Mouse (Mus musculus) gonadal fat pad, adult 2 months (tissue): ENCODE measurements around the gene Ethe1. TPM values are rescaled to one million over a fixed set of nuclear protein-coding genes. Genes with fewer than 3 reads are reported as not detected.
"Not testable (repeated sequence)": the region's sequence is repeated elsewhere in the genome, so short reads cannot be mapped to it uniquely, and the experiment has no call there.

Experiments used
- DNase-seq: peaks from one replicate; pipeline ENCODE4 v3.0.0-alpha.2; 2012; ENCODE audit warnings: low read depth
- polyA plus RNA-seq: library from polyadenylated mRNA; depleted of rRNA; stranded (reverse); fragments of >200 nt; gene quantifications from 2 replicates; pipeline ENCODE4 v1.2.3, GENCODE M21; 2012

Gene Ethe1
- polyA plus RNA-seq, 1 experiment = 17.7 TPM

DNA sequence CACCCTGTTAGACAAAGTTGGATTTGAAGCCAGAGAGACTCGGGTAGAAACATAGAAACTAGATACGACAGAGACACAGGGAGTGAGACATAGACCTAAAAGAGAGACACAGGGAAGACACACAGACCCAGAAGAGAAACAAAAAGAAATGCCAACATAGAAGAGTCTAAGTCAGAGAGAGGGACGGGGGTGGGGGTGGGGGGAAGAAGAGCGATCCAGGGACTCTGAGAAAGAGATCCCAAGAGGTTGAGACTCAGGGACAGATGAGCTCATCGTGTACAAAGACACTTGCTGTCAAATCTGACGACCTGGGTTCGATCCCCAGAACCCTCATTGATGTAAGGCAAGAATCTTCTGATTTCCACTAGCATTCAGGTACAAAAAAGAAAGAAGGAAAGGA, 24.4 kb downstream of the Ethe1 start:
- DNase-seq = no peak

DNA sequence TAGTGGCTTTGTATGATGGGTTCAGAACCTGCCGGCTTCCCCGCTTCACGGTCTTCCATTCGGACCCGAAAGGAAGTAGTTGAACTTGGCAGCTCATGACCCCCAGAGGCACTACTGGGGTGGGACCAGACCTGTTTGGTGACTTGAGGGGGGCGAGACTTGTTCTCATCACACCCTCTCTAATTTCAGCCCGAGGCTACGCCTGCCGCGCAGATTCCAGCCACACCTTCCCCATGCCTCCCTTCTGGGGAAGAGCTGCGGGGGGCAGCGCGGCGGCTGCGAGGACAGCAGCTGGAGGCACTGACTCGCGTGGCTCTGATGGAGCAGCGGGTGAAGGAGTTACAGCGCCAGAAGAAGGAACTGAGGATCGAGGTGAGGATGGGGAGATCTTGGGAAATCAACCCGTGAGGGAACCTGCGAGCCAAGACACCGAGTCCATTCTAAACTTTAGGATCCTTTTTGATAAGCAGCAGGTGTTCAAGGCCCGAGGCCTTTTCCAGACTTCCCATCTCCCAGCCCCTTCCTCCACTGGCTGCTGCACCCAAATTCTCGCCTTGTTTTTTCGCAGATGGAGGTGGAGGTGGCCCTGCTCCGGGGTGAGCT, 25.1 kb downstream of the Ethe1 start:
- DNase-seq = no peak

GRCm38 (mm10) chr7:24614816-24615215, 27.5 kb downstream of the Ethe1 start:
- no peak for DNase-seq

DNA sequence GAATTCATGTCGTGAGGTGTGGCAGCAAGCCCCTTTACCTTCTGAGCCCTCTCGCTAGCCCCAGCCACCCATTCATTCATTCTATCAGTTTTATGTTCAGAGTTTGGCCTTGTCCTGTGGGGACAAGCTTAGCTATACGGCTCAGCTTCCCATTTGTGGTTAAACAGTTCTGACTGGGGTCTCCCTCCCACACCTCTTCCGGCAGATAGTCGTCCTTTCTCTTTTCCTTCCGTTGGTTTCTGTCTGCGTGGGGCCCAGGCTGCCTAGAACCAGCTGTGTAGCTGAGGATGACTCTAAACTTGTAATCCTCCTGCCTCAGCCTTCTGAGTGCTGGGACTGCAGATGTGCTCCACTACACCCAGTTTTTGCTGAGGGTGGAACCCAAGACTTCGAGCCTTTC, 30.4 kb downstream of the Ethe1 start:
- no peak for DNase-seq

DNA sequence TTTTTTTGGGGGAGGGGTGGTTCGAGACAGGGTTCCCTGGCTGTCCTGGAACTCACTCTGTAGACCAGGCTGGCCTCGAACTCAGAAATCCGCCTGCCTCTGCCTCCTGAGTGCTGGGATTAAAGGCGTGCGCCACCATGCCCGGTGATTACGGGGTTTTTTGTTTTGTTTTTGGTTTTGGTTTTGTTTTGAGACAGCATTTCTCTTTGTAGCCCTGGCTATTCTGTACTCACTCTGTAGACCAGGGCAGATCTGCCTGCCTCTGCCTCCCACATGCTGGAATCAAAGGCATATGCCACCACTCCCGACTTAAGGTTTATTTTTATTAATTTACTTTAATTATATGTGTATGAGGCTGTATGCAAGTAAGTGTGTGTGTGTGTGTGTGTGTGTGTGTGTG, 31.0 kb downstream of the Ethe1 start:
- DNase-seq = not testable (repeated sequence)

DNA sequence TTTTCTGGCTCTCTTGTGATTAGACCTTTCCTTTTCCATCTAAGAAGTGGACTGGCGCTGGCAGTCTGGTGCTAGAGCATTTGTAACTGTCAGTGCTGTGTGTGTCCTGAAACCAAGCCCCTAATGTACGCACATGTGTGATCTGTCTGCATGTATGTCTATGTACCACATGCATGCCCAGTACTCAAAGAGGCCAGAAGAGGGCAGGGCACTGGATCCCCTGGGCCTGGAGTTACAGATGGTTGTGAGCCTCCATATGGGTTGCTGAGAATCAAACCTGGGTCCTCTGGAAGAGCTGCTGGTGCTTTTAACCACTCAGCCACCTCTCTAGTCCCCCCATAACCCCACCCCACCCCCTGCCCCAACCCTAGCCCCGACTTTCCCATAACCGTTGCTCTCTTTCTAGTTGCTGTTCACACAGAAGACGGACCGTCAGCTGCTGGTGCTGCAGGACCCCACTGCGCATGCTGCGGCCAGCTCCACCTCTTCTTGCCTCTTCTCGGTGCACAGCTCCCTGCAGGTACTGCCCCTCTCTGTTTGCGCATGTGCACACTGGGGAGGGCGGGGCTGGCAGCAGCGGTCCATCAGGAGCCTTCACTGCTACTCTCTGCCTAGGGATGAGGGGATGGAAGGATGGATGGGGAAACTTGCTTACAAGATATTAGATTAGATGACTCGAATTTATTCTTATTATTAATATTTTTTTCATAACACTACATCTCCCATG, 32.5 kb downstream of the Ethe1 start:
- DNase-seq = no peak

GRCm38 (mm10) chr7:24621193-24621592, 33.9 kb downstream of the Ethe1 start:
- no peak for DNase-seq

- no peak for DNase-seq
Observed at GRCm38 (mm10) chr7:24622967-24623366, 35.6 kb downstream of the Ethe1 start.

GRCm38 (mm10) chr7:24628685-24629610, 41.6 kb downstream of the Ethe1 start:
- DNase-seq = no peak

DNA sequence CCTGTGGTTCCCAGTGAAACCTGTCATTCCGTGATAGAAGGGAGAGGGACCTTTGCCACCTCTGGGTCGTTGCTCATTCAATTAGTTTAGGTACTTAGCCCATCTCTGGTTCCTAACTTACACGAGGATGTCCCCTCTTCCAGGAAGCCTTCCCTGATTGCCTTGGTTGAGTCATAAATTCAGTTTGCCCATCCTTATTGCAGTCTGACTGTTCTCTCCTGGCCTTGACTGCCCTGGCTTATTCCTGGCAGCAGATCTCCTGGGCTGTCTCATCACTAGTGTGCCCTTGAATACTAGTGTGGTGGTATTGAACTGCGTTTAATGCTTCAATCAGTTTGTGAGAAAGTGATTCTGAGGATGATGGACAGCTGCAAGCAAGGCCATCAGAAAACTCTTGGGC, 42.3 kb downstream of the Ethe1 start:
- DNase-seq = no peak

GRCm38 (mm10) chr7:24630116-24630880, 43.0 kb downstream of the Ethe1 start:
- no peak for DNase-seq

GRCm38 (mm10) chr7:24636264-24636663, 48.9 kb downstream of the Ethe1 start, which contains the start of gene Lypd3:
Gene Lypd3 (plus strand): TSS chr7:24636550.
- no peak for DNase-seq

DNA sequence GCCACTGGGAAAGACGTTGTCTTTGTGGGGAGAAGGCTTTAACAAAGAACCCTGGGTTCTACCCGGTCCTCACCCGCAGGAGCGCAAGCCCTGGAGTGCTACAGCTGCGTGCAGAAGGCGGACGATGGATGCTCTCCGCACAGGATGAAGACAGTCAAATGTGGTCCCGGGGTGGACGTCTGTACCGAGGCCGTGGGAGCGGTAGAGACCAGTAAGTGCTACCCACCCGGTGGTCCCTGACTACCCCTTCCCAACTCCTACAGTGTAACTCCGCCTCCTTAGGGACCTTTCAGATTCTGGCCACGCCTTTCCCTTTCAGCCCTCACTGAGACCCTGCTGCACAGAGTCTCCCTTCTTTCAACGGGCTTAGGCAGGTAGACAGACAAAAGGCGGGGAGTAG, 49.7 kb downstream of the Ethe1 start:
- DNase-seq = no peak

- no peak for DNase-seq
Observed at GRCm38 (mm10) chr7:24638026-24638856, 50.9 kb downstream of the Ethe1 start.

DNA sequence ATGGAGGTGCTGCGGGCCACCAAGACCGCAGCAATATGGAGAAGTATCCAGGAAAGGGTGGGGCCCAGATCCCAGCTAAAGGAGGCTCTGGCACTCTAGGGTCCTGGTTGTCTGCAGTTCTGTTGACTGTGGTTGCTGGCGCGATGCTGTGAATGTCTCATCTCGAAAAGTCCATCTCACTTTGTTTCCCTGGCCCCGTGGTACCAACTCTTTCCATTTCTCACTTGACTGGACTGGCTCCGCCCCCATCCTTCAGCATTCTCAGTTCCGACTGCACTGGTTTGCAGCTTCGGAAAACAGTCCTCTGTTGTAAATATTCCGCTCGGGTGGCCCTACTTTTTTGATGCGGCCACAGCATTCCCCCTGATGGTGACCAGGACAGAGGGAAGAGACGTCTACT, 53.1 kb downstream of the Ethe1 start:
- no peak for DNase-seq

- no peak for DNase-seq
Observed at GRCm38 (mm10) chr7:24642491-24642890, 55.1 kb downstream of the Ethe1 start.

DNA sequence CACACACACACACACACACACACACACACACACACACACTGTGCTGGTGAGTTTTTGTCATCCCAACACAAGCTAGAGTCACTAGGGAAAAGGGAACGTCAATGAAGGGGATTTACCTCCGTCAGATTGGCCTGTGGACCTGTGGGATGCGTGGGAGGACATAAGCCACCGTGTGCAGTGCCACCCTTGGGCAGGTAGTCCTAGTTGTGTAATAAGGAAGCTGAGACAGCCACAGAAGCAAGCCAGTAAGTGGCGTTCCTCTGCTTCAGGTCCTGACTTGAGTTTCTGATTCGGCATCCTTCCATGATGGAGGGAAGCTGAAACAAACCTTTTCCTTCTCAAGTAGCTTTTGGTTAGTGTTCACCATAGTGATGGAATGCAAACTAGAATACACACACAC, 57.1 kb downstream of the Ethe1 start:
- DNase-seq = peak; percentile 92

DNA sequence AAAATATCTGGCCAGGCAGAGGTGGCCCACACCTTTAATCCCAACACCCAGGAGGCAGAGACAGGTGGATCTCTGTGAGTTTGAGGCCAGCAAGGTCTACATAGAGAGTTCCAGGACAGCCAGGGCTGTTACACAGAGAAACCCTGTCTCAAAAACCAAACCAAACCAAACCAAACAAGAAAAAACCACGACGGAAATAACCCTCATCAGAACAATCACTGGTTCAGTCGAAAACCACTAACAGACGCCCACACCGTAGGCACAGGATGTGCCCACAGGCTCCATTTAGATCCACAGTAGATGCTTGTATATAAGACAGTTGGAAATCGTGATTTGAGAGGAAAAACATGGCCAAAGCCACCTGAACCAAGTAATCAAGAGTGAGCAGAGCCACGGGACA, 57.7 kb downstream of the Ethe1 start:
- DNase-seq = no peak

DNA sequence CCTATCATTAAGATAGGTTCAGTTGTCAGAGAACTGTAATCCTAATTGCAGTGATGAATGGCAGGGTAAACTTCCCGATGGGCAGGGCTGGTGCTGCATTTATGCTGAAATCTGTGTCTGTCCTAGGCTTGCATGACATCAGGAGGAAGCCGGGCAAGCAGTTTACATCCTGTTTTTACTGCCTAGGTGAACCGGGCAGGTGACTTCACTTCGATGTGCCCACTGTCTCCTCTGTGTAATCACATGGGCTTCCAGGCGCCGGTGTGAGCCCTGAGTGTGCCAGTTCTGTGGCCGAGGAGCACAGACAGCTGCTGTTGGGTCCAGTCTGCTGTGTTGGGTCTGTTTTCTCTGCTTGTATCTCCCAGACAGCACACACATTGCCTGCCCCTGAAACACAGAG, 59.1 kb downstream of the Ethe1 start:
- DNase-seq = no peak

DNA sequence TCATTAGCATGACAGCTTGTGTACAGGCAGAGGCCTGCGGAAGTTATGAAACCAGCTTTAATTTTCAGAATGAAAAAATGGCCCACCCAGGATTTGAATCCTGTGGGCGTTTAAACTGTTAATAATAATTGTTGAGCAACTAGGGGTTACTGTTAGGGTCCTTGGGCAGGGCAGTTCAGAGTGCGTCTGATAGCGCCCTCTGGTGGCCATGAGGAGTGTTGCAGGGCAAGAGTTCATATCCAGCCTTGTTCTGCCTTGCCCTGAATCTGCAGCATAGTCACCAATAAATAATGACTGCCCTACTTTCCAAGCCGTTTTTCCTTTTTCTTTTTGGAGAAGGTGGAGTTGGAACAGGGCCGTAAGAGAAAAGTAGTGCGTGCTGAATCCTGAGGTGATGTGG, 66.3 kb downstream of the Ethe1 start:
- no peak for DNase-seq
